Mouse (Mus musculus) midbrain, embryonic 13.5 days (tissue): Measurements from ENCODE around the gene Isyna1. TPM values are rescaled to one million over a fixed set of nuclear protein-coding genes. Genes with fewer than 3 reads are reported as not detected.

Experiments used
- ATAC-seq: fragments of 200-750 bp; cut with Nextera tagmentation; 2 replicates; pipeline ENCODE4 v1.8.0; 2017; ENCODE audit warnings: mild to moderate bottlenecking, moderate TSS enrichment, moderate library complexity
- H3K27ac ChIP-seq: fragments of 300-500 bp; sonication (generic); 2 replicates; pipeline ENCODE4 v1.5.1; 2015; ENCODE audit warnings: inconsistent platforms, mild to moderate bottlenecking, moderate library complexity
- H3K27me3 ChIP-seq: fragments of 300-500 bp; sonication (generic); 2 replicates; pipeline ENCODE4 v1.6.1; 2015; ENCODE audit warnings: mild to moderate bottlenecking, inconsistent platforms
- H3K36me3 ChIP-seq: fragments of 300-500 bp; sonication (generic); 2 replicates; pipeline ENCODE4 v1.6.1; 2015; ENCODE audit warnings: mild to moderate bottlenecking, inconsistent platforms
- H3K4me1 ChIP-seq: fragments of 300-500 bp; sonication (generic); replicated peaks from 2 replicates; pipeline ENCODE4 v1.6.1; 2015; ENCODE audit warnings: inconsistent platforms
- H3K4me2 ChIP-seq: fragments of 300-500 bp; sonication (generic); replicated peaks from 2 replicates; pipeline ENCODE4 v1.6.1; 2015; ENCODE audit warnings: moderate library complexity, mild to moderate bottlenecking, inconsistent platforms
- H3K4me3 ChIP-seq: fragments of 300-500 bp; sonication (generic); replicated peaks from 2 replicates; pipeline ENCODE4 v1.5.1; 2015; ENCODE audit warnings: mild to moderate bottlenecking, inconsistent platforms
- H3K9ac ChIP-seq: fragments of 300-500 bp; sonication (generic); replicated peaks from 2 replicates; pipeline ENCODE4 v1.6.1; 2015; ENCODE audit warnings: mild to moderate bottlenecking, inconsistent platforms
- H3K9me3 ChIP-seq: fragments of 300-500 bp; sonication (generic); 2 replicates; pipeline ENCODE4 v1.6.1; 2016; ENCODE audit warnings: mild to moderate bottlenecking, inconsistent platforms
- WGBS: fragments of 180-500 bp; shearing (Covaris S2); methylation state at CpG from one replicate; pipeline ENCODE4 v1.1.7; 2015; 5-methylcytosine and 5-hydroxymethylcytosine counted together
- polyA plus RNA-seq: library from polyadenylated mRNA; unstranded; fragments of >200 nt; fragmentation: Nextera tagmentation; extraction: Ambion mirVana; gene quantifications from 2 replicates; pipeline ENCODE4 v1.2.1, GENCODE M21; 2015

Gene Isyna1
- polyA plus RNA-seq = 119 and 133 TPM in 2 replicates

- under 1% methylated on average over 40 of the region's 40 CpGs for WGBS
- Histone ChIP-seq H3K9ac (peak within 1 kb of the TSS; percentile 78), H3K4me1 (peaks cover 57% of the 10 kb centered on the region), H3K4me3 (peak within 1 kb of the TSS; percentile 59), H3K27me3 (peaks cover 23% of the 10 kb centered on the region), H3K4me2 (peak within 1 kb of the TSS; percentile 97), H3K9me3 (no peaks in the 10 kb centered on the region), H3K27ac (peak within 1 kb of the TSS; percentile 69), H3K36me3 (peaks cover 49% of the 10 kb centered on the region)
- ATAC-seq = peak; percentile 72
These were observed at the start of gene Isyna1 for GRCm38 (mm10) chr8:70593961-70594609. Gene Isyna1 (plus strand): TSS chr8:70594373.

- ATAC-seq = no peak
- H3K9me3 ChIP-seq = no peaks in the 10 kb centered on the region
- no peak overlapping the region for H3K4me3 ChIP-seq
- no peaks in the 10 kb centered on the region for H3K36me3 ChIP-seq
- no peak overlapping the region for H3K27ac ChIP-seq
- H3K27me3 ChIP-seq = no peaks in the 10 kb centered on the region
- WGBS = 91% methylated on average over 4 of the region's 4 CpGs
- H3K4me2 ChIP-seq = no peak overlapping the region
- H3K9ac ChIP-seq = no peak overlapping the region
- peaks cover 19% of the 10 kb centered on the region for H3K4me1 ChIP-seq
These were observed 47.8 kb upstream of the Isyna1 start for GRCm38 (mm10) chr8:70546412-70546811.

- no peak for ATAC-seq
- H3K4me3 ChIP-seq = no peak overlapping the region
- 92% methylated on average over 6 of the region's 6 CpGs for WGBS
- peaks cover 14% of the 10 kb centered on the region; the same call in 1 of the 2 replicates for H3K4me1 ChIP-seq
- no peak overlapping the region for H3K9ac ChIP-seq
- no peaks in the 10 kb centered on the region for H3K9me3 ChIP-seq
- H3K27me3 ChIP-seq = no peaks in the 10 kb centered on the region
- no peak overlapping the region for H3K27ac ChIP-seq
- no peaks in the 10 kb centered on the region for H3K36me3 ChIP-seq
- H3K4me2 ChIP-seq = no peak overlapping the region
These were observed 46.4 kb upstream of the Isyna1 start for GRCm38 (mm10) chr8:70547762-70548161.

GRCm38 (mm10) chr8:70549412-70550184, 44.6 kb upstream of the Isyna1 start:
- no peaks in the 10 kb centered on the region for H3K27me3 ChIP-seq
- H3K4me3 ChIP-seq = no peak overlapping the region
- no peak overlapping the region for H3K9ac ChIP-seq
- no peaks in the 10 kb centered on the region for H3K9me3 ChIP-seq
- peaks cover 15% of the 10 kb centered on the region for H3K4me1 ChIP-seq
- no peak for ATAC-seq
- 96% methylated on average over 10 of the region's 10 CpGs for WGBS
- no peak overlapping the region for H3K4me2 ChIP-seq
- no peaks in the 10 kb centered on the region for H3K36me3 ChIP-seq
- H3K27ac ChIP-seq = no peak overlapping the region

- Histone ChIP-seq H3K27ac (no peak overlapping the region), H3K4me2 (no peak overlapping the region), H3K9ac (0 out of 2 replicates have a peak overlapping the region, but pooled peaks have one; percentile 6), H3K9me3 (no peaks in the 10 kb centered on the region), H3K27me3 (no peaks in the 10 kb centered on the region), H3K4me1 (peaks cover 15% of the 10 kb centered on the region), H3K4me3 (no peak overlapping the region), H3K36me3 (no peaks in the 10 kb centered on the region)
- 84% methylated on average over 3 of the region's 3 CpGs for WGBS
- ATAC-seq = no peak
These were observed 42.5 kb upstream of the Isyna1 start for GRCm38 (mm10) chr8:70551558-70552161.

- Histone ChIP-seq H3K9ac (0 out of 2 replicates have a peak overlapping the region, but pooled peaks have one; percentile 14), H3K27ac (no peak overlapping the region)
These were observed 41.3 kb upstream of the Isyna1 start for GRCm38 (mm10) chr8:70552836-70553235.

GRCm38 (mm10) chr8:70553740-70554139, 40.4 kb upstream of the Isyna1 start:
- Histone ChIP-seq H3K36me3 (no peaks in the 10 kb centered on the region), H3K9me3 (no peaks in the 10 kb centered on the region), H3K27ac (peak overlapping the region; percentile 44; the same call in 1 of the 2 replicates), H3K4me2 (no peak overlapping the region), H3K27me3 (no peaks in the 10 kb centered on the region), H3K9ac (no peak overlapping the region; the same call in 1 of the 2 replicates), H3K4me3 (no peak overlapping the region), H3K4me1 (peaks cover 15% of the 10 kb centered on the region)
- ATAC-seq = no peak

More at GRCm38 (mm10) chr8:70552836-70553235, 41.3 kb upstream of the Isyna1 start:
- H3K36me3 ChIP-seq = no peaks in the 10 kb centered on the region
- ATAC-seq = no peak
- H3K27me3 ChIP-seq = no peaks in the 10 kb centered on the region
- H3K4me2 ChIP-seq = no peak overlapping the region
- peaks cover 15% of the 10 kb centered on the region for H3K4me1 ChIP-seq
- H3K9me3 ChIP-seq = no peaks in the 10 kb centered on the region
- WGBS = 63% methylated on average over 1 of the region's 1 CpGs
- no peak overlapping the region for H3K4me3 ChIP-seq

GRCm38 (mm10) chr8:70555079-70555747, 39.0 kb upstream of the Isyna1 start:
- Histone ChIP-seq H3K4me2 (no peak overlapping the region), H3K4me1 (peaks cover 15% of the 10 kb centered on the region), H3K27ac (no peak overlapping the region), H3K36me3 (no peaks in the 10 kb centered on the region), H3K9me3 (no peaks in the 10 kb centered on the region), H3K4me3 (no peak overlapping the region), H3K9ac (no peak overlapping the region), H3K27me3 (no peaks in the 10 kb centered on the region)
- ATAC-seq = no peak
- 91% methylated on average over 4 of the region's 4 CpGs for WGBS

- H3K4me1 ChIP-seq = peaks cover 17% of the 10 kb centered on the region
- no peak overlapping the region for H3K4me3 ChIP-seq
- 74% methylated on average over 4 of the region's 4 CpGs for WGBS
- H3K36me3 ChIP-seq = no peaks in the 10 kb centered on the region
- no peak overlapping the region for H3K9ac ChIP-seq
- H3K27ac ChIP-seq = no peak overlapping the region
- H3K4me2 ChIP-seq = no peak overlapping the region
- H3K9me3 ChIP-seq = no peaks in the 10 kb centered on the region
- no peak for ATAC-seq
- no peaks in the 10 kb centered on the region for H3K27me3 ChIP-seq
These were observed 35.8 kb upstream of the Isyna1 start for GRCm38 (mm10) chr8:70558334-70558733.

- no peak for ATAC-seq
These were observed 35.2 kb upstream of the Isyna1 start for GRCm38 (mm10) chr8:70558983-70559382.

GRCm38 (mm10) chr8:70560096-70560495, 34.1 kb upstream of the Isyna1 start:
- 82% methylated on average over 2 of the region's 2 CpGs for WGBS
- no peak for ATAC-seq
- Histone ChIP-seq H3K4me2 (no peak overlapping the region), H3K36me3 (no peaks in the 10 kb centered on the region), H3K27ac (no peak overlapping the region), H3K4me3 (no peak overlapping the region), H3K9ac (no peak overlapping the region), H3K4me1 (peaks cover 14% of the 10 kb centered on the region; the same call in 1 of the 2 replicates), H3K27me3 (no peaks in the 10 kb centered on the region), H3K9me3 (no peaks in the 10 kb centered on the region)

More at GRCm38 (mm10) chr8:70558983-70559382, 35.2 kb upstream of the Isyna1 start:
- H3K27me3 ChIP-seq = no peaks in the 10 kb centered on the region
- no peak overlapping the region for H3K9ac ChIP-seq
- H3K27ac ChIP-seq = no peak overlapping the region
- peaks cover 11% of the 10 kb centered on the region for H3K4me1 ChIP-seq
- H3K36me3 ChIP-seq = no peaks in the 10 kb centered on the region
- H3K4me2 ChIP-seq = no peak overlapping the region
- H3K9me3 ChIP-seq = no peaks in the 10 kb centered on the region
- 79% methylated on average over 3 of the region's 3 CpGs for WGBS
- H3K4me3 ChIP-seq = no peak overlapping the region
